Mouse (Mus musculus) lung, postnatal 0 days (tissue): ENCODE results near the gene Fxyd6. TPM values are rescaled to one million over a fixed set of nuclear protein-coding genes. Genes with fewer than 3 reads are reported as not detected.
A peak's percentile ranks its signal among the peaks of the same experiment; 100 is the strongest.

ENCODE experiments used
- ATAC-seq: fragments of 200-750 bp; cut with Nextera tagmentation; 2 replicates; pipeline ENCODE4 v1.8.0; 2017; ENCODE audit warnings: moderate library complexity
- DNase-seq: peaks from one replicate; pipeline ENCODE4 v3.0.0-alpha.2; 2016; ENCODE audit warnings: low spot score
- H3K27ac ChIP-seq: fragments of 300-500 bp; sonication (generic); 2 replicates; pipeline ENCODE4 v1.5.1; 2014; ENCODE audit warnings: antibody characterized with exemption, mild to moderate bottlenecking, low read length, mixed read lengths
- H3K27me3 ChIP-seq: fragments of 300-500 bp; sonication (generic); replicated peaks from 2 replicates; pipeline ENCODE4 v1.6.1; 2014; ENCODE audit warnings: low read length, mixed read lengths; ENCODE audit not compliant: insufficient read depth
- H3K36me3 ChIP-seq: fragments of 300-500 bp; sonication (generic); 2 replicates; pipeline ENCODE4 v1.6.1; 2014; ENCODE audit warnings: low read length, mixed read lengths; ENCODE audit not compliant: insufficient read depth
- H3K4me1 ChIP-seq: fragments of 300-500 bp; sonication (generic); 2 replicates; pipeline ENCODE4 v1.6.1; 2014; ENCODE audit warnings: antibody characterized with exemption, low read depth, low read length, mixed read lengths; ENCODE audit not compliant: insufficient read depth
- H3K4me2 ChIP-seq: fragments of 300-500 bp; sonication (generic); replicated peaks from 2 replicates; pipeline ENCODE4 v1.6.1; 2014; ENCODE audit warnings: low read depth, mild to moderate bottlenecking, low read length, moderate library complexity, mixed read lengths
- H3K4me3 ChIP-seq: fragments of 300-500 bp; sonication (generic); 2 replicates; pipeline ENCODE4 v1.5.1; 2014; ENCODE audit warnings: low read depth, low read length
- H3K9ac ChIP-seq: fragments of 300-500 bp; sonication (generic); replicated peaks from 2 replicates; pipeline ENCODE4 v1.6.1; 2014; ENCODE audit warnings: low read depth, mild to moderate bottlenecking
- H3K9me3 ChIP-seq: fragments of 300-500 bp; sonication (generic); 2 replicates; pipeline ENCODE4 v1.6.1; 2016; ENCODE audit warnings: low read length, mixed read lengths
- CTCF ChIP-seq: IDR thresholded peaks from 2 replicates; pipeline ENCODE4 v1.5.1; 2016; ENCODE audit warnings: antibody characterized with exemption, mild to moderate bottlenecking
- EP300 ChIP-seq: IDR thresholded peaks from 2 replicates; pipeline ENCODE4 v1.6.1; 2016; ENCODE audit warnings: antibody characterized with exemption, mild to moderate bottlenecking, control low read depth
- WGBS: fragments of 180-500 bp; shearing (Covaris S2); extraction: QIAGEN DNeasy Blood & Tissue Kit; methylation state at CpG from one replicate; pipeline ENCODE4 v1.1.7; 2014; 5-methylcytosine and 5-hydroxymethylcytosine counted together
- polyA plus RNA-seq: library from polyadenylated mRNA; unstranded; fragments of >200 nt; fragmentation: Nextera tagmentation; extraction: Ambion mirVana; gene quantifications from 2 replicates; pipeline ENCODE4 v1.2.1, GENCODE M21; 2015

Fxyd6 gene
- polyA plus RNA-seq, 1 experiment from 2014 or later, result 13.4 TPM

DNA sequence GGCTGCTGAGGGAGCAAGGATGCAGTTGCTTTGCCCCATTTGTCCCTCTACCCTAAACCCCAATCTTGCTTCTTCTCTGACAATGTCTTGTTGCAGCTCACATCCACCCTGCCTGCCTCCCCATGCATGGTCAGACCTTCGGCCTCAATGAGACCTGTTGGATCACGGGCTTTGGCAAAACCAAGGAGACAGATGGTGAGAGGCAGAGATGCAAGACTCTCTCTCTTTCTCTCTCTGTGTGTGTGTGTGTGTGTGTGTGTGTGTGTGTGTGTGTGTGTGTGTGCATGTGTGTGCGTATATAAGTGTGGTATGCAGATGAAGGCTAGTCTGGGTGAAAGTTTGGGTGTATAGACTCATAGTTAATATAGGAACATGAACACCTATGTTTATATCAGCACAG, 26.9 kb upstream of the Fxyd6 start:
- no peak for ATAC-seq
- Histone ChIP-seq H3K4me2 (no peak overlapping the region), H3K36me3 (no peaks in the 10 kb centered on the region), H3K27ac (no peak overlapping the region), H3K4me1 (no peaks in the 10 kb centered on the region), H3K27me3 (no peaks in the 10 kb centered on the region), H3K4me3 (no peak overlapping the region), H3K9ac (no peak overlapping the region), H3K9me3 (no peaks in the 10 kb centered on the region)
- TF ChIP-seq EP300 (no peak), CTCF (no peak)
- no peak for DNase-seq
- 73% methylated on average over 3 of the region's 3 CpGs for WGBS

- H3K4me2 ChIP-seq, result no peak overlapping the region
- WGBS, result 35% methylated on average over 2 of the region's 2 CpGs
- no peaks in the 10 kb centered on the region for H3K9me3 ChIP-seq
- H3K36me3 ChIP-seq, result no peaks in the 10 kb centered on the region
- ATAC-seq, result no peak
- H3K4me1 ChIP-seq, result no peaks in the 10 kb centered on the region
- TF ChIP-seq EP300 (no peak), CTCF (peak; percentile 57)
- no peak for DNase-seq
- H3K4me3 ChIP-seq, result no peak overlapping the region
- no peak overlapping the region for H3K27ac ChIP-seq
- H3K9ac ChIP-seq, result no peak overlapping the region
- no peaks in the 10 kb centered on the region for H3K27me3 ChIP-seq
These were observed 24.5 kb upstream of the Fxyd6 start for GRCm38 (mm10) chr9:45345516-45345915.

GRCm38 (mm10) chr9:45346276-45346675, 23.7 kb upstream of the Fxyd6 start:
- H3K36me3 ChIP-seq, result no peaks in the 10 kb centered on the region
- H3K4me2 ChIP-seq, result no peak overlapping the region
- DNase-seq (no peak), ATAC-seq (no peak)
- TF ChIP-seq EP300 (no peak), CTCF (no peak)
- H3K27ac ChIP-seq, result no peak overlapping the region
- H3K9me3 ChIP-seq, result no peaks in the 10 kb centered on the region
- no peaks in the 10 kb centered on the region for H3K27me3 ChIP-seq
- H3K9ac ChIP-seq, result no peak overlapping the region
- no peak overlapping the region for H3K4me3 ChIP-seq
- H3K4me1 ChIP-seq, result no peaks in the 10 kb centered on the region
- WGBS, result 63% methylated on average over 6 of the region's 6 CpGs

DNA sequence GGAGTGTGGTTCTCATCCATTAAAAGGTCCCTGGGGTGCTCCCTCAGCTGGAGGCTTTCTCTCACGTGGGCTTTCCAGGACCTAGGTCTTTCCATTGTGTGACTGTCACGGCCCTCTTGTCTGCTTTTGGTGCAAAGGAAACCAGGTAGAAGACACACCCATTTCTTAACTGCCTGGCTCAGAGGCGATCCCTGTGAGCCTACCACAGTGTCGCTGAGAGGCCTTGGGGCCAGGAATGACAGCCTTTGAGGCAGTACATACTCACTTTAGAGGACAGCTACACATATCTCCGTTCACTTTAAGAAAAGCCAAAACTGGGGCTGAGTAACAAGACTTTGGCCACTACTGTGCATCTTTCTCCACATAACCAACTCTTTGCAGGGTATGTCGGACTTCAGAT, 21.4 kb upstream of the Fxyd6 start:
- TF ChIP-seq EP300 (no peak), CTCF (no peak)
- Histone ChIP-seq H3K36me3 (no peaks in the 10 kb centered on the region), H3K9ac (no peak overlapping the region), H3K27me3 (no peaks in the 10 kb centered on the region), H3K4me1 (no peaks in the 10 kb centered on the region), H3K4me3 (no peak overlapping the region), H3K27ac (no peak overlapping the region), H3K9me3 (no peaks in the 10 kb centered on the region), H3K4me2 (no peak overlapping the region)
- no peak for DNase-seq
- no peak for ATAC-seq
- WGBS, result 66% methylated on average over 6 of the region's 6 CpGs

DNA sequence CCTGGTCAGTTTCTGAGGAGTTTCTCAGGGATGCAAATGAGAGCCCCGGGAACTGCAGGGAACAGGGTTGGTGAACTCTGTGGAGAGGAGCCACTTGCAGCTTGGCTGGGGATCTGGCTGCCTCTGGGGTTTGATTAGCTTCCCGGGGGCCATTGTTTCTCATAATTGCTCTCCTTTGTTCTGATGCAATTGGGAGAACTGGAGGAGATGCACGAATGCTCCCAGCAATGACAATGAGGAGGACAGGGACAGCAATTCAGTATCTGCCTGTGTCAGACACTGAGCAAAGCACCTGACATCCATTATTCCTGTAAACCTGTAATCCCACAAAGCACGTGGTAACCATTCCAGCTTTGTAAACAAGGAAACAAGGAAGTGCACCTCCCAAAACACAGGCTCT, 20.8 kb upstream of the Fxyd6 start:
- no peaks in the 10 kb centered on the region for H3K4me1 ChIP-seq
- H3K4me2 ChIP-seq, result no peak overlapping the region
- H3K36me3 ChIP-seq, result no peaks in the 10 kb centered on the region
- DNase-seq (no peak), ATAC-seq (no peak)
- H3K9me3 ChIP-seq, result no peaks in the 10 kb centered on the region
- 46% methylated on average over 4 of the region's 4 CpGs for WGBS
- no peak overlapping the region for H3K9ac ChIP-seq
- TF ChIP-seq EP300, result no peak
- TF ChIP-seq CTCF, result no peak
- no peak overlapping the region for H3K4me3 ChIP-seq
- no peak overlapping the region for H3K27ac ChIP-seq
- no peaks in the 10 kb centered on the region for H3K27me3 ChIP-seq

GRCm38 (mm10) chr9:45349851-45350250, 20.1 kb upstream of the Fxyd6 start:
- ATAC-seq, result no peak
- Histone ChIP-seq H3K9ac (no peak overlapping the region), H3K4me3 (no peak overlapping the region), H3K4me1 (no peaks in the 10 kb centered on the region), H3K9me3 (no peaks in the 10 kb centered on the region), H3K27me3 (no peaks in the 10 kb centered on the region), H3K27ac (no peak overlapping the region), H3K4me2 (no peak overlapping the region), H3K36me3 (no peaks in the 10 kb centered on the region)
- no peak for TF ChIP-seq CTCF
- TF ChIP-seq EP300, result no peak
- DNase-seq, result no peak
- 14% methylated on average over 5 of the region's 5 CpGs for WGBS

- H3K4me3 ChIP-seq, result no peak overlapping the region
- TF ChIP-seq CTCF (no peak), EP300 (no peak)
- DNase-seq, result no peak
- H3K9ac ChIP-seq, result no peak overlapping the region
- 70% methylated on average over 2 of the region's 2 CpGs for WGBS
- H3K36me3 ChIP-seq, result no peaks in the 10 kb centered on the region
- H3K9me3 ChIP-seq, result no peaks in the 10 kb centered on the region
- H3K27me3 ChIP-seq, result no peaks in the 10 kb centered on the region
- no peak overlapping the region for H3K27ac ChIP-seq
- no peak for ATAC-seq
- no peak overlapping the region for H3K4me2 ChIP-seq
- no peaks in the 10 kb centered on the region for H3K4me1 ChIP-seq
These were observed 14.8 kb upstream of the Fxyd6 start for GRCm38 (mm10) chr9:45355192-45355591.
